Mouse (Mus musculus): ENCODE results near the gene Pus7l. TPM values are rescaled to one million over a fixed set of nuclear protein-coding genes. Genes with fewer than 3 reads are reported as not detected.
A peak's percentile ranks its signal among the peaks of the same experiment; 100 is the strongest.

Pus7l gene
- polyA plus RNA-seq, 1 experiment from 2014 or later, result 7.1 TPM

DNA sequence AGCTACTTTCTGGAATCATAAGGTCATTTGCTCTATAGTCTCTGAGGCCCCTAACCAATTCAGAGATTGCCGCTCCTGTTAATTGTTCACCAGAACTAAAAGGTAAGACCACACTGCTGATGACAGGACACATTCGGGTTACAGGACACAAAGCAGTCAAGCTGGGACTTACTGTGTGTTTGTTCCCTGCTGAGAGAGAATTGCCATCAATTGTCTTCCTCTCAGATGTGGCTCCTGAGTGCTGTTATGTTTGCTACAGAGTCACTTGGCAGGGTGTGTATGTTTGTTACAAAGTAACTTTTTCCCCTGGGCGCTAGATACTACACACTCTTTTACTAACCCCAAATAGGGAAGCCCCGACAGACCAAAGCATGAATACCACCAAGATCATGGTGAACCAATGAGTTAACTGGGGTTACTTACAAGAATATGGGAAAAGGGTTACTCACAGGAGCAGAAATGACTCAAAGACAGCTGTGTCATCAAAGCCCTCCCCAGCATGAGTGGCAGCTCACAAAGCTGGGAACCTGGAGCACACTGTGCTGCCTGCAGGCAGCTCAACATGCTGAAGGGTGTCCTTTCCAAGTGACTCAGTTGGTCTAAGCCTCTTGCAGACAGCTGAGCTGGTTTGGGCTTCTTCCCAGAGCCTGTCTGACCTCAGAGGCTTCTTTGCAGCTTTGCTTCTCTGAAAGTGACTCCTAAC lies 31.4 kb upstream of the Pus7l start:
- no peak for ATAC-seq (ENCODE audit: low read depth)
- Histone ChIP-seq H3K27ac (ENCODE audit: low read depth, low read length) (no peak overlapping the region), H3K27me3 (ENCODE audit: control insufficient read depth, insufficient read depth, low read length) (no peaks in the 10 kb centered on the region), H3K4me3 (ENCODE audit: low read depth, low read length) (no peak overlapping the region), H3K36me3 (ENCODE audit: control insufficient read depth, insufficient read depth, low read length) (peaks cover under 1% of the 10 kb centered on the region; the same call in 1 of the 2 replicates), H3K4me1 (ENCODE audit: control insufficient read depth, insufficient read depth, low read length) (no peaks in the 10 kb centered on the region), H3K9me3 (ENCODE audit: control insufficient read depth, low read length) (no peaks in the 10 kb centered on the region), H3K9ac (replicated peaks; ENCODE audit: low read depth, low read length) (no peak overlapping the region), H3K4me2 (ENCODE audit: low read depth, low read length) (no peak overlapping the region)
- WGBS, result 39% methylated on average over 4 of the region's 4 CpGs

GRCm38 (mm10) chr15:94572746-94573145 lies 29.4 kb upstream of the Pus7l start:
- H3K36me3 ChIP-seq (ENCODE audit: control insufficient read depth, insufficient read depth, low read length), result no peaks in the 10 kb centered on the region
- no peak overlapping the region for H3K9ac ChIP-seq (replicated peaks; ENCODE audit: low read depth, low read length)
- H3K4me3 ChIP-seq (ENCODE audit: low read depth, low read length), result no peak overlapping the region
- H3K27me3 ChIP-seq (ENCODE audit: control insufficient read depth, insufficient read depth, low read length), result no peaks in the 10 kb centered on the region
- no peak overlapping the region for H3K27ac ChIP-seq (ENCODE audit: low read depth, low read length)
- no peaks in the 10 kb centered on the region for H3K9me3 ChIP-seq (ENCODE audit: control insufficient read depth, low read length)
- WGBS, result 73% methylated on average over 7 of the region's 8 CpGs
- no peak for ATAC-seq (ENCODE audit: low read depth)
- H3K4me2 ChIP-seq (ENCODE audit: low read depth, low read length), result no peak overlapping the region
- no peaks in the 10 kb centered on the region for H3K4me1 ChIP-seq (ENCODE audit: control insufficient read depth, insufficient read depth, low read length)

DNA sequence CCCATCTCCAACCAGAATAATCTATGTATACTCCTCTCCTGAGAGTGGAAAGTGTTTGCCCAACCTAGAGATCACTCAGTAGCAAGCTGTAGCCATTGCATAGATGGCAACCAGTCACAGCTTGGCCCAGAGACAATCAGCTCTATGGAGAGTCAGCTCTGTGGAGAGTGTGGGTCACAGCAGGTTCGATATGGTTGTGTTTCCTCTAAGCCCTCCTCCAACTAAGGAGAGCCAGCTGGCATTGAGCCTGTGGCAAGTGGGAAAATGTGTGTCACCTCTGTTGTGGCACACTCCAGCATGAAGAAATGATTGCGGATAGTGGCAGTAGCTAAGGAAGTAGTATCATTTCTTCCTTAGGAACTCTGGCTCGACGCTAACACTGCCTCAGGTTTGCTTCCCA lies 28.2 kb upstream of the Pus7l start:
- Histone ChIP-seq H3K4me3 (ENCODE audit: low read depth, low read length) (no peak overlapping the region), H3K27me3 (ENCODE audit: control insufficient read depth, insufficient read depth, low read length) (no peaks in the 10 kb centered on the region), H3K36me3 (ENCODE audit: control insufficient read depth, insufficient read depth, low read length) (no peaks in the 10 kb centered on the region), H3K4me1 (ENCODE audit: control insufficient read depth, insufficient read depth, low read length) (no peaks in the 10 kb centered on the region), H3K4me2 (ENCODE audit: low read depth, low read length) (no peak overlapping the region), H3K27ac (ENCODE audit: low read depth, low read length) (no peak overlapping the region), H3K9me3 (ENCODE audit: control insufficient read depth, low read length) (no peaks in the 10 kb centered on the region), H3K9ac (replicated peaks; ENCODE audit: low read depth, low read length) (no peak overlapping the region)
- no peak for ATAC-seq (ENCODE audit: low read depth)
- 81% methylated on average over 4 of the region's 4 CpGs for WGBS

- Histone ChIP-seq H3K4me3 (ENCODE audit: low read depth, low read length) (no peak overlapping the region), H3K36me3 (ENCODE audit: control insufficient read depth, insufficient read depth, low read length) (no peaks in the 10 kb centered on the region), H3K9me3 (ENCODE audit: control insufficient read depth, low read length) (no peaks in the 10 kb centered on the region), H3K27me3 (ENCODE audit: control insufficient read depth, insufficient read depth, low read length) (no peaks in the 10 kb centered on the region), H3K4me1 (ENCODE audit: control insufficient read depth, insufficient read depth, low read length) (no peaks in the 10 kb centered on the region), H3K4me2 (ENCODE audit: low read depth, low read length) (no peak overlapping the region), H3K9ac (replicated peaks; ENCODE audit: low read depth, low read length) (no peak overlapping the region), H3K27ac (ENCODE audit: low read depth, low read length) (no peak overlapping the region)
- no peak for ATAC-seq (ENCODE audit: low read depth)
- 94% methylated on average over 10 of the region's 10 CpGs for WGBS
Observed at GRCm38 (mm10) chr15:94568496-94569182, 25.3 kb upstream of the Pus7l start.

DNA sequence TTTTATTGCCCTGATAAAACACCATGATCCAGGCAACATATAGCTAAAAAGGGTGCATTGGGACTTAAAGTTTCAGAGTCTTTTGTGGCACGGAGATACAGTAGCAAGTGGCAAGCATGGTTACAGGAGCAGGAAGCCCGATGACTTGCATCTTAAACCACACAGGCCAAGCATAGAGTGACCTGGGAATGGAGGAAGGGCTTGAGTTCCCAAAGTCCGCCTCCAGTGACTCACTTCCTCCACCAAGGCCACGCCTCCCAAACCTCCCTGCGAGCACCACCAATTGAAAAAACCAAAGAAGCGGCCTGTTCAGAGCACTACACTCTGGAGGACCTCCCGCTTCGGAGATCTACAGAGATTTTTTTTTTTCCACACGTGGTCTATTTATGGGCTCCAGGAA lies 22.5 kb upstream of the Pus7l start:
- 90% methylated on average over 9 of the region's 9 CpGs for WGBS
- Histone ChIP-seq H3K4me2 (ENCODE audit: low read depth, low read length) (no peak overlapping the region), H3K4me3 (ENCODE audit: low read depth, low read length) (no peak overlapping the region), H3K9me3 (ENCODE audit: control insufficient read depth, low read length) (no peaks in the 10 kb centered on the region), H3K27me3 (ENCODE audit: control insufficient read depth, insufficient read depth, low read length) (no peaks in the 10 kb centered on the region), H3K27ac (ENCODE audit: low read depth, low read length) (no peak overlapping the region), H3K4me1 (ENCODE audit: control insufficient read depth, insufficient read depth, low read length) (no peaks in the 10 kb centered on the region), H3K36me3 (ENCODE audit: control insufficient read depth, insufficient read depth, low read length) (no peaks in the 10 kb centered on the region), H3K9ac (replicated peaks; ENCODE audit: low read depth, low read length) (no peak overlapping the region)
- no peak for ATAC-seq (ENCODE audit: low read depth)

GRCm38 (mm10) chr15:94564909-94565308 lies 21.6 kb upstream of the Pus7l start:
- Histone ChIP-seq H3K4me1 (ENCODE audit: control insufficient read depth, insufficient read depth, low read length) (no peaks in the 10 kb centered on the region), H3K36me3 (ENCODE audit: control insufficient read depth, insufficient read depth, low read length) (no peaks in the 10 kb centered on the region), H3K4me3 (ENCODE audit: low read depth, low read length) (no peak overlapping the region), H3K27ac (ENCODE audit: low read depth, low read length) (no peak overlapping the region), H3K9ac (replicated peaks; ENCODE audit: low read depth, low read length) (no peak overlapping the region), H3K9me3 (ENCODE audit: control insufficient read depth, low read length) (no peaks in the 10 kb centered on the region), H3K27me3 (ENCODE audit: control insufficient read depth, insufficient read depth, low read length) (no peaks in the 10 kb centered on the region), H3K4me2 (ENCODE audit: low read depth, low read length) (no peak overlapping the region)
- 89% methylated on average over 2 of the region's 2 CpGs for WGBS
- no peak for ATAC-seq (ENCODE audit: low read depth)

DNA sequence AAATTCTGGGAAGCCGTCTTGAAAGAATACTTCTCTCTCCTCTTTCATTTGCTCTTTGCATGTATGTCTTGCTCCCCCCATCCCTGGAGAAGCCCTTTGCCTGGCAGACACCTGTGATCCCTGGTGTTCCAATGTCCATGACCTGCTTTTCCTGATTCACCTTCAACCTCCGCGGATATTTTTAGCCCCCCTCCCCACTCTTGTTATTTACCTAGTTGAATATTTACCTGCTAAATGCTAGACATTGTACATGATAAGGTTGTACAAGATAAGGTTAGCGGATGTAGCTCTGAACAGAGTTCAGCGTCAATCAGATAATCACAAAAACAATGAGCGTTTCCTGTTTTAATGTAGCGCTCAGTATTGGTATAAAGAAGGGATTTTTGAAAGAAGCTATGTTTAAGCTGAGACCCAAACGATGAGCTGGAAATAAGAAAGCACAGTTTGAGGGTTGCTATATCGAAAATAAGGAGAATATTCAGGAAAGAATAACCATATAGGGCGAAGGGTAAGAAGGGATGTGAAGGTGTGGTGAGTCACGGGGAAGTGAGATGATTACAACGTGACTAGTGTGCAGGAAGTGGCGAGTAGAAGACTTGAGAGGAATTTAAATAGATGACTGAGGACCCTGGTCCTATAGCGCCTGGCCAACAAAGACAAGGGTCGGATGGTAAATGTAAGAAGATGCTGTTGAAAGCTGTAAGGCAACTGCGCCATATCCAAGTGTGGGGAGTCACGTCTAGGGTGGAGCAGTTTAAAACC lies 15.7 kb upstream of the Pus7l start:
- WGBS, result 86% methylated on average over 17 of the region's 17 CpGs
- Histone ChIP-seq H3K27ac (ENCODE audit: low read depth, low read length) (no peak overlapping the region), H3K4me3 (ENCODE audit: low read depth, low read length) (no peak overlapping the region), H3K9ac (replicated peaks; ENCODE audit: low read depth, low read length) (no peak overlapping the region), H3K4me2 (ENCODE audit: low read depth, low read length) (no peak overlapping the region), H3K27me3 (ENCODE audit: control insufficient read depth, insufficient read depth, low read length) (no peaks in the 10 kb centered on the region), H3K4me1 (ENCODE audit: control insufficient read depth, insufficient read depth, low read length) (no peaks in the 10 kb centered on the region), H3K9me3 (ENCODE audit: control insufficient read depth, low read length) (no peaks in the 10 kb centered on the region), H3K36me3 (ENCODE audit: control insufficient read depth, insufficient read depth, low read length) (no peaks in the 10 kb centered on the region)
- ATAC-seq (ENCODE audit: low read depth), result no peak

DNA sequence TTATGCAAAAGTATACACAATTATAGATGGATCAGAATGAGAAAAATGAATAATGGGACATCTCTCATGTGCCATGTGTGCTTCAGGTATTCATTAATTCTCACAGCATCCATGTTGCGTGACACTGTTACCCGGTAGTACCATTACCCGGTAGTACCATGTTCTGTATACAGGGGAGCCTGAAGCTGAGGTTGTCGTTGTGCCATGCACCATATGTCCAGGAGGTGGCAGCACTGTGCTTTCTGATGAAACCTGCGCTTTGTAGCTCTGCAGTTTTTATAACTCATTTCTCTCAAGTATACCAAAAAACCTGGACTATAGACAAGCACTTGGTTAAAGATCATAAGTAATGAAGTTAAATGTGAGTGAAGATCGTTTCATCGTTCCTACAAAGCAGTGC lies 14.1 kb upstream of the Pus7l start:
- Histone ChIP-seq H3K4me1 (ENCODE audit: control insufficient read depth, insufficient read depth, low read length) (no peaks in the 10 kb centered on the region), H3K27me3 (ENCODE audit: control insufficient read depth, insufficient read depth, low read length) (no peaks in the 10 kb centered on the region), H3K4me3 (ENCODE audit: low read depth, low read length) (no peak overlapping the region), H3K9me3 (ENCODE audit: control insufficient read depth, low read length) (no peaks in the 10 kb centered on the region), H3K27ac (ENCODE audit: low read depth, low read length) (no peak overlapping the region), H3K4me2 (ENCODE audit: low read depth, low read length) (no peak overlapping the region), H3K36me3 (ENCODE audit: control insufficient read depth, insufficient read depth, low read length) (no peaks in the 10 kb centered on the region), H3K9ac (replicated peaks; ENCODE audit: low read depth, low read length) (no peak overlapping the region)
- WGBS, result 22% methylated on average over 7 of the region's 7 CpGs
- ATAC-seq (ENCODE audit: low read depth), result peak; percentile 79; the same call in 1 of the 2 replicates

- H3K27me3 ChIP-seq (ENCODE audit: control insufficient read depth, insufficient read depth, low read length), result no peaks in the 10 kb centered on the region
- H3K27ac ChIP-seq (ENCODE audit: low read depth, low read length), result no peak overlapping the region
- H3K9me3 ChIP-seq (ENCODE audit: control insufficient read depth, low read length), result no peaks in the 10 kb centered on the region
- ATAC-seq (ENCODE audit: low read depth), result no peak
- no peak overlapping the region for H3K9ac ChIP-seq (replicated peaks; ENCODE audit: low read depth, low read length)
- no peaks in the 10 kb centered on the region for H3K36me3 ChIP-seq (ENCODE audit: control insufficient read depth, insufficient read depth, low read length)
- H3K4me1 ChIP-seq (ENCODE audit: control insufficient read depth, insufficient read depth, low read length), result no peaks in the 10 kb centered on the region
- H3K4me3 ChIP-seq (ENCODE audit: low read depth, low read length), result no peak overlapping the region
- H3K4me2 ChIP-seq (ENCODE audit: low read depth, low read length), result no peak overlapping the region
- 93% methylated on average over 9 of the region's 9 CpGs for WGBS
Observed at GRCm38 (mm10) chr15:94553536-94553935, 10.2 kb upstream of the Pus7l start.
